ENCODE assay signal across 40 mouse cellular contexts in genomic region chr7:6477633-6478032, GRCm38 (mm10). TPM values are rescaled to one million over a fixed set of nuclear protein-coding genes. Genes with fewer than 3 reads are reported as not detected.
"Had no signal": no experiment of that assay in that cellular context is flagged by ENCODE, and none has a peak within 500 bp of the region (broad histone marks: within the 10 kb centered on the region; RNA-seq: fewer than 3 reads in every experiment).

No protein-coding gene starts in this region.

RNA-seq across cellular contexts. Expression of gene Olfr5, which starts 9.1 kb away (rescaled TPM):
- total RNA-seq: forebrain, postnatal 0 days; gastrocnemius, adult 18-20 months; gastrocnemius, adult 8-10 months; gastrocnemius, postnatal 14 days; gastrocnemius, postnatal 36 days; heart, adult 18-20 months; heart, adult 8-10 months; heart, postnatal 10 days; heart, postnatal 25 days; heart, postnatal 4 days; layer of hippocampus, adult 18-20 months; layer of hippocampus, adult 8-10 months; layer of hippocampus, postnatal 14 days; layer of hippocampus, postnatal 36 days; left cerebral cortex, adult 18-20 months; left cerebral cortex, adult 8-10 months; left cerebral cortex, postnatal 10 days; left cerebral cortex, postnatal 25 days; left cerebral cortex, postnatal 4 days had no signal
- polyA plus RNA-seq: forebrain, postnatal 0 days; heart, embryonic 10.5 days; heart, embryonic 12.5 days; heart, embryonic 14.5 days; heart, embryonic 16.5 days; hindbrain, embryonic 10.5 days; hindbrain, embryonic 12.5 days; hindbrain, embryonic 14.5 days; hindbrain, embryonic 16.5 days; inflammation-experienced regulatory T-cells, adult 6 months; intestine, embryonic 15.5 days; intestine, postnatal 0 days; kidney, embryonic 15.5 days; kidney, postnatal 0 days; large intestine, adult 2 months; limb, embryonic 11.5 days; limb, embryonic 13.5 days; limb, embryonic 15.5 days; liver, embryonic 11.5 days; liver, embryonic 13.5 days; liver, embryonic 15.5 days had no signal

RNA-seq across cellular contexts. Expression of gene Olfr1346, which starts 10.7 kb away (rescaled TPM):
- total RNA-seq: forebrain, postnatal 0 days; gastrocnemius, adult 18-20 months; gastrocnemius, adult 8-10 months; gastrocnemius, postnatal 14 days; gastrocnemius, postnatal 36 days; heart, adult 18-20 months; heart, adult 8-10 months; heart, postnatal 10 days; heart, postnatal 25 days; heart, postnatal 4 days; layer of hippocampus, adult 18-20 months; layer of hippocampus, postnatal 14 days; layer of hippocampus, postnatal 36 days; left cerebral cortex, adult 18-20 months; left cerebral cortex, adult 8-10 months; left cerebral cortex, postnatal 10 days; left cerebral cortex, postnatal 25 days; left cerebral cortex, postnatal 4 days had no signal
- polyA plus RNA-seq: forebrain, postnatal 0 days; gonadal fat pad, adult 2 months; heart, embryonic 10.5 days; heart, embryonic 12.5 days; heart, embryonic 14.5 days; heart, embryonic 16.5 days; hindbrain, embryonic 10.5 days; hindbrain, embryonic 12.5 days; hindbrain, embryonic 14.5 days; hindbrain, embryonic 16.5 days; intestine, embryonic 15.5 days; intestine, postnatal 0 days; kidney, embryonic 15.5 days; kidney, postnatal 0 days; large intestine, adult 2 months; limb, embryonic 11.5 days; limb, embryonic 13.5 days; limb, embryonic 15.5 days; liver, embryonic 11.5 days; liver, embryonic 13.5 days; liver, embryonic 15.5 days had no signal

RNA-seq across cellular contexts. Expression of gene Olfr1336, which starts 21.7 kb away (rescaled TPM):
- total RNA-seq: forebrain, postnatal 0 days; gastrocnemius, adult 18-20 months; gastrocnemius, adult 8-10 months; gastrocnemius, postnatal 14 days; gastrocnemius, postnatal 36 days; heart, adult 18-20 months; heart, adult 8-10 months; heart, postnatal 10 days; heart, postnatal 25 days; heart, postnatal 4 days; left cerebral cortex, adult 18-20 months; left cerebral cortex, postnatal 10 days; left cerebral cortex, postnatal 25 days had no signal
- polyA plus RNA-seq: forebrain, postnatal 0 days; gonadal fat pad, adult 2 months; heart, embryonic 10.5 days; heart, embryonic 12.5 days; heart, embryonic 14.5 days; heart, embryonic 16.5 days; hindbrain, embryonic 10.5 days; hindbrain, embryonic 12.5 days; hindbrain, embryonic 14.5 days; hindbrain, embryonic 16.5 days; intestine, embryonic 15.5 days; intestine, postnatal 0 days; kidney, embryonic 15.5 days; kidney, postnatal 0 days; large intestine, adult 2 months; limb, embryonic 11.5 days; limb, embryonic 13.5 days; limb, embryonic 15.5 days; liver, embryonic 11.5 days; liver, embryonic 13.5 days; liver, embryonic 15.5 days had no signal

RNA-seq across cellular contexts. Expression of gene Olfr1347, which starts 21.9 kb away (rescaled TPM):
- total RNA-seq: forebrain, postnatal 0 days; gastrocnemius, adult 18-20 months; gastrocnemius, adult 8-10 months; gastrocnemius, postnatal 14 days; gastrocnemius, postnatal 36 days; heart, adult 18-20 months; heart, adult 8-10 months; heart, postnatal 10 days; heart, postnatal 25 days; heart, postnatal 4 days; layer of hippocampus, adult 18-20 months; layer of hippocampus, adult 8-10 months; layer of hippocampus, postnatal 14 days; layer of hippocampus, postnatal 36 days; left cerebral cortex, adult 18-20 months; left cerebral cortex, adult 8-10 months; left cerebral cortex, postnatal 10 days; left cerebral cortex, postnatal 25 days; left cerebral cortex, postnatal 4 days had no signal
- polyA plus RNA-seq: forebrain, postnatal 0 days; gonadal fat pad, adult 2 months; heart, embryonic 10.5 days; heart, embryonic 12.5 days; heart, embryonic 14.5 days; heart, embryonic 16.5 days; hindbrain, embryonic 10.5 days; hindbrain, embryonic 12.5 days; hindbrain, embryonic 14.5 days; hindbrain, embryonic 16.5 days; inflammation-experienced regulatory T-cells, adult 6 months; intestine, embryonic 15.5 days; intestine, postnatal 0 days; kidney, embryonic 15.5 days; kidney, postnatal 0 days; large intestine, adult 2 months; limb, embryonic 11.5 days; limb, embryonic 13.5 days; limb, embryonic 15.5 days; liver, embryonic 11.5 days; liver, embryonic 13.5 days; liver, embryonic 15.5 days had no signal

RNA-seq across cellular contexts. Expression of gene Olfr1348, which starts 30.9 kb away (rescaled TPM):
- total RNA-seq: forebrain, postnatal 0 days; gastrocnemius, adult 18-20 months; gastrocnemius, adult 8-10 months; gastrocnemius, postnatal 14 days; gastrocnemius, postnatal 36 days; heart, adult 18-20 months; heart, adult 8-10 months; heart, postnatal 10 days; heart, postnatal 25 days; heart, postnatal 4 days; layer of hippocampus, adult 18-20 months; layer of hippocampus, adult 8-10 months; layer of hippocampus, postnatal 14 days; layer of hippocampus, postnatal 36 days; left cerebral cortex, adult 18-20 months; left cerebral cortex, adult 8-10 months; left cerebral cortex, postnatal 10 days; left cerebral cortex, postnatal 25 days; left cerebral cortex, postnatal 4 days had no signal
- polyA plus RNA-seq: forebrain, postnatal 0 days; heart, embryonic 10.5 days; heart, embryonic 12.5 days; heart, embryonic 14.5 days; heart, embryonic 16.5 days; hindbrain, embryonic 10.5 days; hindbrain, embryonic 12.5 days; hindbrain, embryonic 14.5 days; hindbrain, embryonic 16.5 days; inflammation-experienced regulatory T-cells, adult 6 months; intestine, embryonic 15.5 days; intestine, postnatal 0 days; kidney, embryonic 15.5 days; kidney, postnatal 0 days; large intestine, adult 2 months; limb, embryonic 11.5 days; limb, embryonic 13.5 days; limb, embryonic 15.5 days; liver, embryonic 11.5 days; liver, embryonic 13.5 days; liver, embryonic 15.5 days had no signal
